Mouse (Mus musculus) megakaryocyte, embryonic 14.5 days (primary cell): ENCODE results near the gene Slc4a1ap. TPM values are rescaled to one million over a fixed set of nuclear protein-coding genes. Genes with fewer than 3 reads are reported as not detected.

Experiments
- H3K27me3 ChIP-seq: replicated peaks from 2 replicates; pipeline ENCODE3; 2012; ENCODE audit warnings: inconsistent platforms
- H3K36me3 ChIP-seq: replicated peaks from 2 replicates; pipeline ENCODE3; 2012; ENCODE audit warnings: low read length, inconsistent platforms, mixed read lengths
- H3K4me1 ChIP-seq: 2 replicates; pipeline ENCODE4 v1.6.1; 2012; ENCODE audit warnings: inconsistent platforms
- H3K4me3 ChIP-seq: replicated peaks from 2 replicates; pipeline ENCODE3; 2012; ENCODE audit warnings: moderate library complexity, mild to moderate bottlenecking, inconsistent platforms
- H3K9me3 ChIP-seq: 2 replicates; pipeline ENCODE4 v1.6.1; 2012; ENCODE audit warnings: inconsistent platforms
- FLI1 ChIP-seq: IDR thresholded peaks from 2 replicates; pipeline ENCODE4 v1.6.1; 2012; ENCODE audit warnings: low read length, inconsistent platforms, mixed read lengths
- GATA1 ChIP-seq: IDR thresholded peaks from 3 replicates; pipeline ENCODE4 v1.6.1; 2012; ENCODE audit warnings: mixed read lengths, low read length, inconsistent platforms, borderline replicate concordance
- polyA plus RNA-seq: library from polyadenylated mRNA; stranded (reverse); fragments of >175 nt; gene quantifications from 2 replicates; pipeline ENCODE4 v1.2.3, GENCODE M21; 2012; ENCODE audit warnings: low replicate concordance; ENCODE audit not compliant: insufficient read depth

Gene Slc4a1ap
- polyA plus RNA-seq, 1 experiment, result 8.4 TPM

- H3K9me3 ChIP-seq, result 0 out of 2 replicates have a peak, but pooled peaks cover 6% of the 10 kb centered on the region
- no peak for TF ChIP-seq FLI1
- TF ChIP-seq GATA1, result no peak
- H3K36me3 ChIP-seq, result peaks cover 32% of the 10 kb centered on the region
- no peaks in the 10 kb centered on the region for H3K27me3 ChIP-seq
- H3K4me3 ChIP-seq, result no peak overlapping the region
- H3K4me1 ChIP-seq, result peaks cover 97% of the 10 kb centered on the region
Measured at GRCm38 (mm10) chr5:31601162-31601722, 74.4 kb downstream of the Slc4a1ap start.

- TF ChIP-seq FLI1 (0 out of 2 replicates have a peak, but pooled peaks have one; percentile 31), GATA1 (no peak)
- peak overlapping the region; percentile 86 for H3K4me3 ChIP-seq
Measured at GRCm38 (mm10) chr5:31602377-31602776, 75.6 kb downstream of the Slc4a1ap start.

GRCm38 (mm10) chr5:31603766-31604165, 77.0 kb downstream of the Slc4a1ap start:
- H3K4me3 ChIP-seq, result no peak overlapping the region
- H3K27me3 ChIP-seq, result no peaks in the 10 kb centered on the region
- H3K4me1 ChIP-seq, result peaks cover 75% of the 10 kb centered on the region
- H3K36me3 ChIP-seq, result peaks cover 51% of the 10 kb centered on the region
- no peak for TF ChIP-seq GATA1
- TF ChIP-seq FLI1, result no peak
- 0 out of 2 replicates have a peak, but pooled peaks cover 6% of the 10 kb centered on the region for H3K9me3 ChIP-seq

More at GRCm38 (mm10) chr5:31602377-31602776, 75.6 kb downstream of the Slc4a1ap start:
- Histone ChIP-seq H3K4me1 (peaks cover 89% of the 10 kb centered on the region), H3K9me3 (0 out of 2 replicates have a peak, but pooled peaks cover 6% of the 10 kb centered on the region), H3K36me3 (peaks cover 39% of the 10 kb centered on the region), H3K27me3 (no peaks in the 10 kb centered on the region)

GRCm38 (mm10) chr5:31606151-31606550, 79.4 kb downstream of the Slc4a1ap start:
- peaks cover 60% of the 10 kb centered on the region for H3K4me1 ChIP-seq
- peaks cover 52% of the 10 kb centered on the region for H3K36me3 ChIP-seq
- no peak for TF ChIP-seq GATA1
- no peak for TF ChIP-seq FLI1

More at GRCm38 (mm10) chr5:31606151-31606550, 79.4 kb downstream of the Slc4a1ap start:
- Histone ChIP-seq H3K9me3 (0 out of 2 replicates have a peak, but pooled peaks cover 6% of the 10 kb centered on the region), H3K4me3 (no peak overlapping the region), H3K27me3 (no peaks in the 10 kb centered on the region)

Other genes starting within 250 kb of the Slc4a1ap start
- 8.8 and 19.3 TPM in 2 replicates for gene Ift172, start 235.9 kb upstream of the Slc4a1ap start, polyA plus RNA-seq
- not detected in 2 replicates for gene Fndc4, start 230.9 kb upstream of the Slc4a1ap start, polyA plus RNA-seq
- not detected in 2 replicates for gene Gckr, start 229.6 kb upstream of the Slc4a1ap start, polyA plus RNA-seq
- gene Zfp512, start 74.6 kb upstream of the Slc4a1ap start, polyA plus RNA-seq, result 3.4 and 4.0 TPM in 2 replicates
- gene 4930548H24Rik, start 41.3 kb upstream of the Slc4a1ap start, polyA plus RNA-seq, result not detected in 2 replicates
- 8.9 TPM in 1 of 2 replicates, not detected in the other for gene Gpn1, start 32.3 kb upstream of the Slc4a1ap start, polyA plus RNA-seq
- 6.2 and 10.4 TPM in 2 replicates for gene Supt7l, start 812 bp downstream of the Slc4a1ap start, polyA plus RNA-seq
- 6.0 TPM in 1 of 2 replicates, not detected in the other for gene Mrpl33, start 69.9 kb downstream of the Slc4a1ap start, polyA plus RNA-seq
- gene Rbks, start 170.6 kb downstream of the Slc4a1ap start, polyA plus RNA-seq, result 7.9 TPM in 1 of 2 replicates, not detected in the other
- 87.2 and 163 TPM in 2 replicates for gene Babam2, start 170.7 kb downstream of the Slc4a1ap start, polyA plus RNA-seq